Mouse (Mus musculus) MEL (cell line): ENCODE results near the gene Paqr6. TPM values are rescaled to one million over a fixed set of nuclear protein-coding genes. Genes with fewer than 3 reads are reported as not detected.

ENCODE experiments used
- DNase-seq: peaks from one replicate; pipeline ENCODE4 v3.0.0; 2011; ENCODE audit warnings: low read depth, low spot score
- H3K27ac ChIP-seq: 2 replicates; pipeline ENCODE4 v1.5.1; 2012; ENCODE audit warnings: low read depth, mild to moderate bottlenecking, control low read depth, low read length, moderate library complexity; ENCODE audit not compliant: control insufficient read depth
- H3K27me3 ChIP-seq, 2 experiments: fragments of 150-350 bp in 1 of 2; sonication (generic) in 1 of 2; 2 replicates each; pipeline ENCODE4 v1.6.1; 2012; ENCODE audit warnings: low read length in 2 of 2, mild to moderate bottlenecking in 2 of 2, improper control_type of control experiment in 1 of 2, moderate library complexity in 1 of 2; ENCODE audit not compliant: insufficient read depth in 2 of 2, control insufficient read depth in 1 of 2
- H3K36me3 ChIP-seq, 2 experiments: 2 replicates each; pipeline ENCODE4 v1.6.1; 2012 to 2014; ENCODE audit warnings: low read length in 2 of 2, improper control_type of control experiment in 1 of 2, inconsistent platforms in 1 of 2, mild to moderate bottlenecking in 1 of 2; ENCODE audit not compliant: insufficient read depth in 2 of 2, control insufficient read depth in 1 of 2
- H3K4me1 ChIP-seq, 2 experiments: fragments of 150-350 bp in 1 of 2; sonication (generic) in 1 of 2; 2 replicates each; pipeline ENCODE4 v1.6.1; 2012; ENCODE audit warnings: low read length in 2 of 2, improper control_type of control experiment in 1 of 2, mild to moderate bottlenecking in 1 of 2; ENCODE audit not compliant: insufficient read depth in 2 of 2, control insufficient read depth in 1 of 2
- H3K4me3 ChIP-seq, 2 experiments: fragments of 150-350 bp in 1 of 2; sonication (generic) in 1 of 2; 2 replicates each; pipeline ENCODE4 v1.5.1; 2012; ENCODE audit warnings: low read depth in 2 of 2, low read length in 2 of 2, mild to moderate bottlenecking in 2 of 2, moderate library complexity in 2 of 2, control low read depth in 1 of 2, improper control_type of control experiment in 1 of 2; ENCODE audit not compliant: control insufficient read depth in 1 of 2, insufficient read depth in 1 of 2
- H3K79me2 ChIP-seq: 2 replicates; pipeline ENCODE4 v1.6.1; 2012; ENCODE audit warnings: mild to moderate bottlenecking, low read length, moderate library complexity; ENCODE audit not compliant: control insufficient read depth, poor library complexity, insufficient read depth
- H3K9ac ChIP-seq: 2 replicates; pipeline ENCODE4 v1.6.1; 2012; ENCODE audit warnings: low read depth, mild to moderate bottlenecking, control low read depth, low read length, moderate library complexity; ENCODE audit not compliant: control insufficient read depth, poor library complexity, severe bottlenecking
- H3K9me3 ChIP-seq: fragments of 150-350 bp; sonication (generic); replicated peaks from 2 replicates; pipeline ENCODE4 v1.6.1; 2012; ENCODE audit warnings: mild to moderate bottlenecking, low read length, improper control_type of control experiment, moderate library complexity; ENCODE audit not compliant: insufficient read depth
- BHLHE40 ChIP-seq: IDR thresholded peaks from 2 replicates; pipeline ENCODE4 v1.6.1; 2012; ENCODE audit warnings: low read depth, mild to moderate bottlenecking, inconsistent platforms, low read length, improper control_type of control experiment, borderline replicate concordance
- CHD1 ChIP-seq: IDR thresholded peaks from 2 replicates; pipeline ENCODE4 v1.6.1; 2012; ENCODE audit warnings: low read depth, mild to moderate bottlenecking, inconsistent platforms, low read length, improper control_type of control experiment
- CHD2 ChIP-seq: IDR thresholded peaks from 2 replicates; pipeline ENCODE4 v1.6.1; 2011; ENCODE audit warnings: low read length, improper control_type of control experiment
- CTCF ChIP-seq, 3 experiments: IDR thresholded peaks in 2 of 3; conservative IDR thresholded peaks in 1 of 3; 2 replicates each; pipeline ENCODE4 v1.5.1; 2011 to 2012; ENCODE audit warnings: low read length in 3 of 3, low read depth in 2 of 3, mild to moderate bottlenecking in 2 of 3, improper control_type of control experiment in 1 of 3, inconsistent platforms in 1 of 3, mixed read lengths in 1 of 3, moderate library complexity in 1 of 3; ENCODE audit not compliant: control insufficient read depth in 1 of 3, insufficient read depth in 1 of 3, poor library complexity in 1 of 3, severe bottlenecking in 1 of 3
- E2F4 ChIP-seq: IDR thresholded peaks from 2 replicates; pipeline ENCODE4 v1.6.1; 2011; ENCODE audit warnings: low read depth, low read length, improper control_type of control experiment, borderline replicate concordance
- ETS1 ChIP-seq: IDR thresholded peaks from 2 replicates; pipeline ENCODE4 v1.6.1; 2012; ENCODE audit warnings: low read depth, mild to moderate bottlenecking, inconsistent platforms, low read length, improper control_type of control experiment, moderate library complexity
- GABPA ChIP-seq: IDR thresholded peaks from 2 replicates; pipeline ENCODE4 v1.6.1; 2012; ENCODE audit warnings: low read depth, mild to moderate bottlenecking, inconsistent platforms, low read length, improper control_type of control experiment, moderate library complexity
- GATA1 ChIP-seq: IDR thresholded peaks from 2 replicates; pipeline ENCODE4 v1.6.1; 2011; ENCODE audit warnings: low read depth, low read length, improper control_type of control experiment
- HCFC1 ChIP-seq: IDR thresholded peaks from 2 replicates; pipeline ENCODE4 v1.6.1; 2012; ENCODE audit warnings: low read depth, mild to moderate bottlenecking, inconsistent platforms, low read length, improper control_type of control experiment, moderate library complexity
- MAX ChIP-seq: IDR thresholded peaks from 2 replicates; pipeline ENCODE4 v1.6.1; 2011; ENCODE audit warnings: low read length, improper control_type of control experiment
- MEF2A ChIP-seq: IDR thresholded peaks from 2 replicates; pipeline ENCODE4 v1.6.1; 2014; ENCODE audit warnings: low read depth, mild to moderate bottlenecking, inconsistent platforms, low read length, improper control_type of control experiment; ENCODE audit not compliant: poor library complexity, insufficient replicate concordance, severe bottlenecking; ENCODE audit errors: extremely low read depth
- MXI1 ChIP-seq: IDR thresholded peaks from 2 replicates; pipeline ENCODE4 v1.6.1; 2011; ENCODE audit warnings: mild to moderate bottlenecking, low read depth, low read length, improper control_type of control experiment
- MYB ChIP-seq: IDR thresholded peaks from 2 replicates; pipeline ENCODE4 v1.6.1; 2011; ENCODE audit warnings: mild to moderate bottlenecking, low read depth, low read length, improper control_type of control experiment
- MYC ChIP-seq: IDR thresholded peaks from 2 replicates; pipeline ENCODE4 v1.6.1; 2011; ENCODE audit warnings: low read depth, mild to moderate bottlenecking, low read length, improper control_type of control experiment, moderate library complexity
- NELFE ChIP-seq: IDR thresholded peaks from 2 replicates; pipeline ENCODE4 v1.6.1; 2011; ENCODE audit warnings: low read depth, low read length, improper control_type of control experiment
- POLR2A ChIP-seq, 2 experiments: IDR thresholded peaks; 2 replicates each; pipeline ENCODE4 v1.6.1; 2011 to 2012; ENCODE audit warnings: low read length in 2 of 2, mild to moderate bottlenecking in 2 of 2, control low read depth in 1 of 2, improper control_type of control experiment in 1 of 2, low read depth in 1 of 2, moderate library complexity in 1 of 2; ENCODE audit not compliant: control insufficient read depth in 1 of 2, insufficient read depth in 1 of 2, poor library complexity in 1 of 2
- RAD21 ChIP-seq: IDR thresholded peaks from 2 replicates; pipeline ENCODE4 v1.6.1; 2011; ENCODE audit warnings: mild to moderate bottlenecking, low read depth, low read length, improper control_type of control experiment
- SMC3 ChIP-seq: IDR thresholded peaks from 2 replicates; pipeline ENCODE4 v1.6.1; 2011; ENCODE audit warnings: low read depth, low read length, improper control_type of control experiment
- USF2 ChIP-seq, 2 experiments: IDR thresholded peaks; 2 replicates each; pipeline ENCODE4 v1.6.1; 2011 to 2012; ENCODE audit warnings: improper control_type of control experiment in 2 of 2, low read length in 2 of 2, borderline replicate concordance in 1 of 2, inconsistent platforms in 1 of 2, low read depth in 1 of 2, mild to moderate bottlenecking in 1 of 2; ENCODE audit not compliant: insufficient read depth in 1 of 2
- ZC3H11A ChIP-seq: IDR thresholded peaks from 2 replicates; pipeline ENCODE4 v1.6.1; 2012; ENCODE audit warnings: low read depth, mild to moderate bottlenecking, inconsistent platforms, low read length, improper control_type of control experiment
- polyA plus RNA-seq, 2 experiments: library from polyadenylated mRNA; stranded (reverse) in 1 of 2; unstranded in 1 of 2; fragments of >175 nt in 1 of 2; fragments of >200 nt in 1 of 2; gene quantifications; 2 replicates each; pipeline versions ENCODE4 v1.2.1 to v1.2.4; 2012; ENCODE audit warnings: low replicate concordance in 2 of 2, low read depth in 1 of 2; ENCODE audit not compliant: insufficient read length in 2 of 2, insufficient read depth in 1 of 2, missing spikeins in 1 of 2
- total RNA-seq: library from RNA; depleted of rRNA; stranded (reverse); fragments of 300-350 nt; gene quantifications from 2 replicates; pipeline ENCODE4 v1.2.3, GENCODE M21; 2012

Gene Paqr6
- total and polyA plus RNA-seq, 3 experiments, result 0.11 TPM; not detected in 2

GRCm38 (mm10) chr3:88350732-88351131 lies 13.7 kb upstream of the Paqr6 start:
- H3K4me1 ChIP-seq, result no peaks in the 10 kb centered on the region
- H3K27ac ChIP-seq, result no peak overlapping the region
- no peaks in the 10 kb centered on the region for H3K9me3 ChIP-seq
- H3K79me2 ChIP-seq, result no peaks in the 10 kb centered on the region
- H3K4me3 ChIP-seq, result no peak overlapping the region
- peaks cover 0 to 37% of the 10 kb centered on the region in 2 experiments; a peak in 2 of 4 replicates for H3K36me3 ChIP-seq
- no peak for DNase-seq
- H3K9ac ChIP-seq, result no peak overlapping the region
- no peaks in the 10 kb centered on the region for H3K27me3 ChIP-seq
- TF ChIP-seq GABPA (no peak), CHD2 (no peak), NELFE (no peak)

GRCm38 (mm10) chr3:88352907-88353306 lies 11.5 kb upstream of the Paqr6 start:
- Histone ChIP-seq H3K4me3 (no peak overlapping the region), H3K79me2 (no peaks in the 10 kb centered on the region), H3K27ac (no peak overlapping the region), H3K9ac (no peak overlapping the region), H3K9me3 (no peaks in the 10 kb centered on the region), H3K27me3 (no peaks in the 10 kb centered on the region), H3K4me1 (no peaks in the 10 kb centered on the region), H3K36me3 (peaks cover 0 to 33% of the 10 kb centered on the region in 2 experiments; a peak in 2 of 4 replicates)
- TF ChIP-seq CTCF (IDR thresholded peaks at IDR 0.05 in 2 of 3, conservative IDR thresholded peaks at IDR 0.05 in 1 of 3; ENCODE audit: control insufficient read depth in 1 of 3, insufficient read depth in 1 of 3, low read depth in 2 of 3, low read length in 3 of 3, poor library complexity in 1 of 3, severe bottlenecking in 1 of 3) (no peak), HCFC1 (no peak), POLR2A (IDR thresholded peaks at IDR 0.05; ENCODE audit: control insufficient read depth in 1 of 2, insufficient read depth in 1 of 2, low read depth in 1 of 2, low read length in 2 of 2, poor library complexity in 1 of 2) (no peak), CHD1 (no peak), MXI1 (no peak), ETS1 (no peak), E2F4 (no peak), RAD21 (no peak), ZC3H11A (no peak), USF2 (IDR thresholded peaks at IDR 0.05; ENCODE audit: borderline replicate concordance in 1 of 2, insufficient read depth in 1 of 2, low read depth in 1 of 2, low read length in 2 of 2) (no peak), GATA1 (no peak), MEF2A (no peak), MYC (no peak), MYB (no peak), BHLHE40 (no peak), SMC3 (no peak), GABPA (no peak), MAX (no peak)
- DNase-seq, result no peak
